Mouse (Mus musculus) testis, adult 2 months (tissue): ENCODE results near the gene Lrmda.

Experiments
- CTCF ChIP-seq: fragments of 200-500 bp; IDR thresholded peaks from 2 replicates; pipeline ENCODE4 v1.5.1; 2012; ENCODE audit warnings: low read depth, mild to moderate bottlenecking, inconsistent platforms, low read length, moderate library complexity; ENCODE audit not compliant: control insufficient read depth, insufficient read depth, insufficient replicate concordance
- POLR2A ChIP-seq: fragments of 200-500 bp; IDR thresholded peaks from 2 replicates; pipeline ENCODE4 v1.6.1; 2012; ENCODE audit warnings: low read depth, mild to moderate bottlenecking, inconsistent platforms, low read length, moderate library complexity; ENCODE audit not compliant: control insufficient read depth

- TF ChIP-seq POLR2A (no peak), CTCF (no peak)
Measured at GRCm38 (mm10) chr14:23052833-23053592, 1033.5 kb downstream of the Lrmda start.
